Comparison of ENCODE assay signal across 8 mouse cellular contexts in genomic region chr16:23988466-23989208, GRCm38 (mm10). TPM values are rescaled to one million over a fixed set of nuclear protein-coding genes. Genes with fewer than 3 reads are reported as not detected.
DNase-seq lines count a peak whose midpoint lies in the region; ATAC-seq and TF ChIP-seq lines count a peak whose summit lies in the region.

Gene Gm37419 (plus strand): TSS chr16:23988482.
Gene Bcl6 (minus strand): TSS chr16:23988852.

- no peak for TF ChIP-seq CTCF in bone marrow macrophage, adult 2 months (IDR thresholded peaks at IDR 0.05; ENCODE audit: low read depth, low read length)
- TF ChIP-seq CTCF in midbrain, postnatal 0 days (IDR thresholded peaks at IDR 0.05) = peak; percentile 24; the same call in 1 of the 2 replicates

- peaks cover 13% of the 10 kb centered on the region for H3K4me1 ChIP-seq in bone marrow macrophage, adult 2 months (ENCODE audit: control insufficient read depth, insufficient read depth, low read length)
- peaks cover 51% of the 10 kb centered on the region for H3K4me1 ChIP-seq in embryonic facial prominence, embryonic 15.5 days
- H3K4me1 ChIP-seq in heart, embryonic 11.5 days (ENCODE audit: control insufficient read depth, insufficient read depth, low read length) = peaks cover 18% of the 10 kb centered on the region; the same call in 1 of the 2 replicates
- peaks cover 65% of the 10 kb centered on the region for H3K4me1 ChIP-seq in kidney, embryonic 15.5 days
- H3K4me1 ChIP-seq in limb, embryonic 15.5 days = peaks cover 40% of the 10 kb centered on the region
- H3K4me1 ChIP-seq in midbrain, postnatal 0 days (ENCODE audit: insufficient read depth, low read length) = no peaks in the 10 kb centered on the region; the same call in 1 of the 2 replicates

- no peaks in the 10 kb centered on the region for H3K9me3 ChIP-seq in embryonic facial prominence, embryonic 15.5 days (replicated peaks)
- H3K9me3 ChIP-seq in heart, embryonic 11.5 days (replicated peaks; ENCODE audit: control insufficient read depth, low read length) = no peaks in the 10 kb centered on the region
- H3K9me3 ChIP-seq in kidney, embryonic 15.5 days (replicated peaks) = no peaks in the 10 kb centered on the region
- no peaks in the 10 kb centered on the region for H3K9me3 ChIP-seq in limb, embryonic 15.5 days
- H3K9me3 ChIP-seq in midbrain, postnatal 0 days (ENCODE audit: low read length) = no peaks in the 10 kb centered on the region

- no peaks in the 10 kb centered on the region for H3K36me3 ChIP-seq in embryonic facial prominence, embryonic 15.5 days
- H3K36me3 ChIP-seq in heart, embryonic 11.5 days (ENCODE audit: control insufficient read depth, insufficient read depth, low read length) = no peaks in the 10 kb centered on the region
- no peaks in the 10 kb centered on the region for H3K36me3 ChIP-seq in kidney, embryonic 15.5 days
- no peaks in the 10 kb centered on the region for H3K36me3 ChIP-seq in limb, embryonic 15.5 days
- H3K36me3 ChIP-seq in midbrain, postnatal 0 days (ENCODE audit: insufficient read depth, low read length) = no peaks in the 10 kb centered on the region

- H3K9ac ChIP-seq in embryonic facial prominence, embryonic 15.5 days = peak within 1 kb of the TSS; percentile 86
- peak within 1 kb of the TSS; percentile 79 for H3K9ac ChIP-seq in heart, embryonic 11.5 days (ENCODE audit: low read depth, low read length)
- H3K9ac ChIP-seq in kidney, embryonic 15.5 days = peak within 1 kb of the TSS; percentile 88
- peak within 1 kb of the TSS; percentile 82 for H3K9ac ChIP-seq in limb, embryonic 15.5 days
- H3K9ac ChIP-seq in midbrain, postnatal 0 days (replicated peaks; ENCODE audit: low read length, poor library complexity, severe bottlenecking) = peak within 1 kb of the TSS; percentile 66

- peak within 1 kb of the TSS; percentile 96 for H3K4me2 ChIP-seq in embryonic facial prominence, embryonic 15.5 days (replicated peaks)
- H3K4me2 ChIP-seq in heart, embryonic 11.5 days = peak within 1 kb of the TSS; percentile 71
- H3K4me2 ChIP-seq in kidney, embryonic 15.5 days = peak within 1 kb of the TSS; percentile 97
- H3K4me2 ChIP-seq in limb, embryonic 15.5 days = peak within 1 kb of the TSS; percentile 77
- H3K4me2 ChIP-seq in midbrain, postnatal 0 days (ENCODE audit: low read depth, low read length, poor library complexity, severe bottlenecking) = peak within 1 kb of the TSS; percentile 93

- TF ChIP-seq POLR2A in bone marrow macrophage, adult 2 months (IDR thresholded peaks at IDR 0.05; ENCODE audit: borderline replicate concordance, low read depth, low read length) = no peak

- WGBS in embryonic facial prominence, embryonic 15.5 days = under 1% methylated on average over 68 of the region's 68 CpGs
- under 1% methylated on average over 68 of the region's 68 CpGs for WGBS in heart, embryonic 11.5 days (ENCODE audit: insufficient replicate concordance)
- under 1% methylated on average over 68 of the region's 68 CpGs for WGBS in kidney, embryonic 15.5 days
- WGBS in limb, embryonic 15.5 days = under 1% methylated on average over 68 of the region's 68 CpGs
- under 1% methylated on average over 68 of the region's 68 CpGs for WGBS in midbrain, postnatal 0 days

- H3K4me3 ChIP-seq in bone marrow macrophage, adult 2 months (ENCODE audit: insufficient read depth, low read length) = peak within 1 kb of the TSS; percentile 84
- peak within 1 kb of the TSS; percentile 78 for H3K4me3 ChIP-seq in embryonic facial prominence, embryonic 15.5 days (replicated peaks)
- H3K4me3 ChIP-seq in heart, embryonic 11.5 days (ENCODE audit: low read depth, low read length) = peak within 1 kb of the TSS; percentile 80
- peak within 1 kb of the TSS; percentile 64 for H3K4me3 ChIP-seq in kidney, embryonic 15.5 days (replicated peaks)
- peak within 1 kb of the TSS; percentile 78 for H3K4me3 ChIP-seq in limb, embryonic 15.5 days
- peak within 1 kb of the TSS; percentile 66 for H3K4me3 ChIP-seq in midbrain, postnatal 0 days (ENCODE audit: low read depth, low read length)

- no peaks in the 10 kb centered on the region for H3K27me3 ChIP-seq in embryonic facial prominence, embryonic 15.5 days
- no peaks in the 10 kb centered on the region for H3K27me3 ChIP-seq in heart, embryonic 11.5 days (ENCODE audit: control insufficient read depth, insufficient read depth, low read length)
- no peaks in the 10 kb centered on the region for H3K27me3 ChIP-seq in kidney, embryonic 15.5 days
- no peaks in the 10 kb centered on the region for H3K27me3 ChIP-seq in limb, embryonic 15.5 days
- no peaks in the 10 kb centered on the region for H3K27me3 ChIP-seq in midbrain, postnatal 0 days (ENCODE audit: insufficient read depth, low read length)

- H3K27ac ChIP-seq in bone marrow macrophage, adult 2 months (ENCODE audit: insufficient read depth, low read depth, low read length) = peak within 1 kb of the TSS; percentile 77
- H3K27ac ChIP-seq in embryonic facial prominence, embryonic 15.5 days (replicated peaks) = peak within 1 kb of the TSS; percentile 100
- peak within 1 kb of the TSS; percentile 98 for H3K27ac ChIP-seq in heart, embryonic 11.5 days (ENCODE audit: low read depth, low read length)
- peak within 1 kb of the TSS; percentile 99 for H3K27ac ChIP-seq in kidney, embryonic 15.5 days
- H3K27ac ChIP-seq in limb, embryonic 15.5 days = peak within 1 kb of the TSS; percentile 100
- peak within 1 kb of the TSS; percentile 98 for H3K27ac ChIP-seq in midbrain, postnatal 0 days (ENCODE audit: low read depth, low read length)

- peak; percentile 91 for DNase-seq in 3134 (ENCODE audit: extremely low read depth, insufficient read length, low spot score)
- DNase-seq in midbrain, postnatal 0 days (ENCODE audit: low spot score) = peak; percentile 93
- DNase-seq in spleen, postnatal 10 days (ENCODE audit: low spot score in 2 of 2) = peak; percentile 77 to 82

- peak; percentile 84 for ATAC-seq in embryonic facial prominence, embryonic 15.5 days (ENCODE audit: insufficient number of reproducible peaks, low FRiP score, low TSS enrichment, low read depth)
- peak; percentile 75 for ATAC-seq in heart, embryonic 11.5 days (replicated peaks; ENCODE audit: insufficient number of reproducible peaks, low FRiP score, low TSS enrichment)
- ATAC-seq in kidney, embryonic 15.5 days (replicated peaks; ENCODE audit: low FRiP score) = peak; percentile 79
- ATAC-seq in limb, embryonic 15.5 days (ENCODE audit: insufficient number of reproducible peaks, low FRiP score, low TSS enrichment, low read depth) = peak; percentile 75
- peak; percentile 86 for ATAC-seq in midbrain, postnatal 0 days (ENCODE audit: low FRiP score)

RNA-seq across cellular contexts. Expression of gene Gm37419, which starts in this region (rescaled TPM):
- not detected in 2 replicates for polyA plus RNA-seq in bone marrow macrophage, adult 2 months (2012; ENCODE audit: insufficient read depth, insufficient read length, missing spikeins)
- polyA plus RNA-seq in embryonic facial prominence, embryonic 15.5 days (2015; fragmentation: Nextera tagmentation; extraction: Ambion mirVana) = not detected in 2 replicates
- polyA plus RNA-seq in heart, embryonic 11.5 days (2014; fragmentation: Nextera tagmentation; extraction: Ambion mirVana) = not detected in 2 replicates
- not detected in 2 replicates for polyA plus RNA-seq in kidney, embryonic 15.5 days (2015; fragmentation: Nextera tagmentation; extraction: Ambion mirVana)
- not detected in 2 replicates for polyA plus RNA-seq in limb, embryonic 15.5 days (2015; fragmentation: Nextera tagmentation; extraction: Ambion mirVana)
- total RNA-seq in midbrain, postnatal 0 days (2014; rRNA removed) = not detected in 2 replicates
- not detected in 2 replicates for polyA plus RNA-seq in midbrain, postnatal 0 days (2015; fragmentation: Nextera tagmentation; extraction: Ambion mirVana)

RNA-seq across cellular contexts. Expression of gene Bcl6, which starts in this region (rescaled TPM):
- polyA plus RNA-seq in bone marrow macrophage, adult 2 months (2012; ENCODE audit: insufficient read depth, insufficient read length, missing spikeins) = 41.0 and 47.5 TPM in 2 replicates
- polyA plus RNA-seq in embryonic facial prominence, embryonic 15.5 days (2015; fragmentation: Nextera tagmentation; extraction: Ambion mirVana) = 3.0 and 3.4 TPM in 2 replicates
- 0.27 and 0.40 TPM in 2 replicates for polyA plus RNA-seq in heart, embryonic 11.5 days (2014; fragmentation: Nextera tagmentation; extraction: Ambion mirVana)
- 0.87 and 0.94 TPM in 2 replicates for polyA plus RNA-seq in kidney, embryonic 15.5 days (2015; fragmentation: Nextera tagmentation; extraction: Ambion mirVana)
- polyA plus RNA-seq in limb, embryonic 15.5 days (2015; fragmentation: Nextera tagmentation; extraction: Ambion mirVana) = 3.6 and 4.2 TPM in 2 replicates
- total RNA-seq in midbrain, postnatal 0 days (2014; rRNA removed) = 2.5 and 3.2 TPM in 2 replicates
- polyA plus RNA-seq in midbrain, postnatal 0 days (2015; fragmentation: Nextera tagmentation; extraction: Ambion mirVana) = 0.22 and 0.31 TPM in 2 replicates

Comparison
In these comparisons a context has a peak if more than half of its experiments do, and no peak if none do; other contexts are left out.
1. Peak in every context shown above with its lines: DNase-seq, ATAC-seq, H3K4me3 ChIP-seq and H3K27ac ChIP-seq.
2. Peak in ATAC-seq, H3K4me3 ChIP-seq, H3K27ac ChIP-seq, H3K9ac ChIP-seq and H3K4me2 ChIP-seq in heart, embryonic 11.5 days; RNA of the genes that start here not detected or under 1 TPM.
3. Peak in ATAC-seq, H3K4me3 ChIP-seq, H3K27ac ChIP-seq, H3K9ac ChIP-seq and H3K4me2 ChIP-seq in kidney, embryonic 15.5 days; RNA of the genes that start here not detected or under 1 TPM.